Mouse (Mus musculus): ENCODE data around the gene Soga3. TPM values are rescaled to one million over a fixed set of nuclear protein-coding genes. Genes with fewer than 3 reads are reported as not detected.

Soga3 gene
- not detected for total RNA-seq (2023)

GRCm38 (mm10) chr10:29143566-29144335 lies at the start of gene Soga3:
Gene Soga3, plus strand, starts transcription at chr10:29143839.

GRCm38 (mm10) chr10:29198642-29199041 lies 55.0 kb downstream of the Soga3 start, which contains the start of gene Gm49353:
Gene Gm49353, plus strand, starts transcription at chr10:29198954.

DNA sequence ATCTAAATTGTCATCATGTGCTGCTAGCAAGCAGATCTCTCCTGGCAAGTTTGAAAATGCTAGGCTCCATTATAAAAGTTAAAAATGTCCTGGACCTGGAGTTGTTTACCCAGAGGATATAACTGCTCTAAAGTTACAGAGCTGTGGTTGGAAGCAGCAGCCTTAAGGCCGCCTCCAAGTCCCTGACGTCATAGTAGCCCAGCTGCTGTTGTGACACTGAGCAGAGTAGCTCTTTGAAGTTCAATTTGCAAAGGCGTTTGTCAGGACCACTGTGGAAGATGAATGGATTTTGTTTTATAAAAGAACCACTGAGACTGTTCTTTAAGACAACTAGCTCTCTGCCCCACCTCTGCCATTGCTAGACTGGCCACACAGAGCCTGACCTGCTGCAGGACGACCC lies 67.8 kb downstream of the Soga3 start, which contains the start of gene 9330159F19Rik:
Gene 9330159F19Rik (plus strand): TSS at position 154 of the 400 bp plus-strand sequence.

Other genes starting within 250 kb of the Soga3 start
- gene 2310057J18Rik, start 157.5 kb upstream of the Soga3 start, total RNA-seq (2023): not detected
- not detected for gene Gm49353, start 55.1 kb downstream of the Soga3 start, total RNA-seq (2023)
- not detected for gene 9330159F19Rik, start 67.8 kb downstream of the Soga3 start, total RNA-seq (2023)
- gene Echdc1, start 169.3 kb downstream of the Soga3 start, total RNA-seq (2023): 1 to 10 TPM; 5.1 to 6.2 TPM
- 10 to 100 TPM; 43.8 to 54.1 TPM for gene Rnf146, start 218.6 kb downstream of the Soga3 start, total RNA-seq (2023)